Mouse (Mus musculus) limb, embryonic 15.5 days (tissue): ENCODE data around the gene Ubac2. TPM values are rescaled to one million over a fixed set of nuclear protein-coding genes. Genes with fewer than 3 reads are reported as not detected.
"Not testable (repeated sequence)": the region's sequence is repeated elsewhere in the genome, so short reads cannot be mapped to it uniquely, and the experiment has no call there.

ENCODE experiments used
- ATAC-seq: fragments of 200-750 bp; cut with Nextera tagmentation; 2 replicates; pipeline ENCODE4 v1.8.0; 2017; ENCODE audit warnings: low read depth, moderate TSS enrichment; ENCODE audit not compliant: insufficient number of reproducible peaks, low FRiP score, low TSS enrichment
- H3K27ac ChIP-seq: fragments of 300-500 bp; sonication (generic); 2 replicates; pipeline ENCODE4 v1.5.1; 2015; ENCODE audit warnings: moderate library complexity, mild to moderate bottlenecking, inconsistent platforms
- H3K27me3 ChIP-seq: fragments of 300-500 bp; sonication (generic); 2 replicates; pipeline ENCODE4 v1.6.1; 2015; ENCODE audit warnings: inconsistent platforms
- H3K36me3 ChIP-seq: fragments of 300-500 bp; sonication (generic); 2 replicates; pipeline ENCODE4 v1.6.1; 2015; ENCODE audit warnings: inconsistent platforms
- H3K4me1 ChIP-seq: fragments of 300-500 bp; sonication (generic); 2 replicates; pipeline ENCODE4 v1.6.1; 2015; ENCODE audit warnings: inconsistent platforms
- H3K4me2 ChIP-seq: fragments of 300-500 bp; sonication (generic); 2 replicates; pipeline ENCODE4 v1.6.1; 2015; ENCODE audit warnings: mild to moderate bottlenecking, inconsistent platforms
- H3K4me3 ChIP-seq: fragments of 300-500 bp; sonication (generic); 2 replicates; pipeline ENCODE4 v1.5.1; 2015; ENCODE audit warnings: mild to moderate bottlenecking, inconsistent platforms
- H3K9ac ChIP-seq: fragments of 300-500 bp; sonication (generic); 2 replicates; pipeline ENCODE4 v1.6.1; 2015; ENCODE audit warnings: inconsistent platforms
- H3K9me3 ChIP-seq: fragments of 300-500 bp; sonication (generic); 2 replicates; pipeline ENCODE4 v1.6.1; 2016; ENCODE audit warnings: inconsistent platforms
- WGBS: fragments of 180-500 bp; shearing (Covaris S2); methylation state at CpG from one replicate; pipeline ENCODE4 v1.1.7; 2015; 5-methylcytosine and 5-hydroxymethylcytosine counted together
- polyA plus RNA-seq: library from polyadenylated mRNA; unstranded; fragments of >200 nt; fragmentation: Nextera tagmentation; extraction: Ambion mirVana; gene quantifications from 2 replicates; pipeline ENCODE4 v1.2.1, GENCODE M21; 2015

Ubac2 gene
- polyA plus RNA-seq, 1 experiment from 2014 or later: 65.2 TPM

DNA sequence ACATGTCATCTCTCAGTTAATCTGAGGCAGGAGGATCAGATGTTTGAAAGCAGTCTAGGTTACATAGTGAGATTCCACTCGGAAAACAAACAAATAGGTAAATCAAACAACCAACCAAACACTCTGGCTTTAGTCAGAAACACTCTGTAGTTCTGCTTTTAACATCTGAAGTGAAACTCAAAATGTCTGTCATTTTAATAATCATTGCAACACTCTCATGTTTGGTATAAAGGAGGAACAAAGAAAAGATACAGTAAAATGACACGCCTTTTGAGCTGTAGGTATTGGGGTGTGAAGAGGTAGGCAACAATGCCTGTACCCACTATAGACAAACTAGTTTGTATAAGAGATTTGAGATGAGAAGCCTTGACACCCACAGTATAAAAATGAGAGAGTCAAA is 5.2 kb upstream of the Ubac2 start:
- 67% methylated on average over 2 of the region's 2 CpGs for WGBS
- no peaks in the 10 kb centered on the region for H3K9me3 ChIP-seq
- no peaks in the 10 kb centered on the region for H3K27me3 ChIP-seq
- H3K27ac ChIP-seq: no peak overlapping the region
- H3K4me3 ChIP-seq: no peak overlapping the region
- H3K9ac ChIP-seq: no peak overlapping the region
- no peak for ATAC-seq
- H3K4me2 ChIP-seq: no peak overlapping the region
- H3K4me1 ChIP-seq: no peaks in the 10 kb centered on the region; the same call in 1 of the 2 replicates
- no peaks in the 10 kb centered on the region for H3K36me3 ChIP-seq

DNA sequence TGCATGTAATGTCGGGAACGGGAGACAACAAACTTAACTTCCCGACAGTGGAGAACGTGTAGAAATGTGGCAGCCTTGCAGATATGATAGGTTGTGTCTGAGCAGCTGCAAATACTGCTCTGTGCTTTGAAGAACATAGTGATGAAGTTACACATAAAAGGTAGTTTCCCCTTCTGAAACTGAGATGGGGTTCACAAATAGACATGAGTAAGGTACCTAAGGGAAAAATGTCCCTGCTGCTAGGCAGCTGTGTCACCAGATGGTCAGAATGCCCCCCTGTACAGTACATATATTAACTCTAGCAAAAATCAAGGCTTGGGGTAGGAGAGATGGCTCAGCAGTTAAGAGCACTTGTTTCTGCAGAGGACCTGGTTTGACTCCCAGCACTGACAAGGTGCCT is 4.8 kb upstream of the Ubac2 start:
- Histone ChIP-seq H3K4me3 (no peak overlapping the region), H3K4me1 (no peaks in the 10 kb centered on the region; the same call in 1 of the 2 replicates), H3K27ac (no peak overlapping the region), H3K27me3 (no peaks in the 10 kb centered on the region), H3K9ac (no peak overlapping the region), H3K36me3 (no peaks in the 10 kb centered on the region), H3K4me2 (no peak overlapping the region), H3K9me3 (no peaks in the 10 kb centered on the region)
- no peak for ATAC-seq
- 85% methylated on average over 4 of the region's 4 CpGs for WGBS

DNA sequence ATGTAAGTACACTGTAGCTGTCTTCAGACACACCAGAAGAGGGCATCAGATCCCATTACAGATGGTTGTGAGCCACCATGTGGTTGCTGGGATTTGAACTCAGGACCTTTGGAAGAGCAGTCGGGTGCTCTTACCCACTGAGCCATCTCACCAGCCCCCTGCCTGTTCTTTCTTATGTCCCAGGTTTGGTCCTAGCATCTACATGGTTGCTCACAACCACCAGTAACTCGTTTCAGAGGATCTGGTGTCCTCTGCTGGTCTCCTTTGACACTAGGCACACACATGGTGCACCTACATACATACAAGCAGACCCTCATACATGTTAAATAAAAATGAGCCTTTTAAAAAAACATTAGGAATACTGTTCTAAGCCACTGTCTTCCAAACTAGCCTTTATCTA is 2.2 kb upstream of the Ubac2 start:
- not testable (repeated sequence) for H3K9ac ChIP-seq, H3K4me1 ChIP-seq, H3K27ac ChIP-seq, H3K9me3 ChIP-seq, H3K4me2 ChIP-seq, H3K36me3 ChIP-seq, H3K4me3 ChIP-seq, H3K27me3 ChIP-seq, ATAC-seq
- 69% methylated on average over 2 of the region's 2 CpGs for WGBS

DNA sequence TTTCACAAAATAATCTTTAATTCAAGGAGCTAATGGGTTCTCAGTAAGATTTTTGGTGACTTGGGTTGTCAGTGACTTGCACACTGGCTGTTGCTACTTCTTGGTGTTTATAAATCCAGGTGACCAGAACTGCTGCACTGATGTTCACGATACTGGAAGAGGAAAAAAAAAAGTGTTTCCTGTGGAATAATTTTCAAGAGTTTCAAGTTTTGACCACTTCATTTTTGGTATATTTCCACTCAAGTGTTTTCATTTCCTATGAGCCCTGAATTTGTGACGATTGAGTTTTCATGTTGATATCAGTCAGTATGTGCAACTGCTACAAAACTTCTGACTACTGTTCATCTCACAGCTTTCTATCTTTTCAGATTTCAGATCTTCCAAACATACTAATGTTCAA is 1.6 kb upstream of the Ubac2 start:
- Histone ChIP-seq H3K4me2 (no peak overlapping the region), H3K9me3 (no peaks in the 10 kb centered on the region), H3K27me3 (no peaks in the 10 kb centered on the region), H3K36me3 (0 out of 2 replicates have a peak, but pooled peaks cover 2% of the 10 kb centered on the region), H3K27ac (no peak overlapping the region), H3K4me1 (peaks cover 8% of the 10 kb centered on the region; the same call in 1 of the 2 replicates), H3K4me3 (no peak overlapping the region), H3K9ac (no peak overlapping the region)
- WGBS: 80% methylated on average over 2 of the region's 2 CpGs
- no peak for ATAC-seq

DNA sequence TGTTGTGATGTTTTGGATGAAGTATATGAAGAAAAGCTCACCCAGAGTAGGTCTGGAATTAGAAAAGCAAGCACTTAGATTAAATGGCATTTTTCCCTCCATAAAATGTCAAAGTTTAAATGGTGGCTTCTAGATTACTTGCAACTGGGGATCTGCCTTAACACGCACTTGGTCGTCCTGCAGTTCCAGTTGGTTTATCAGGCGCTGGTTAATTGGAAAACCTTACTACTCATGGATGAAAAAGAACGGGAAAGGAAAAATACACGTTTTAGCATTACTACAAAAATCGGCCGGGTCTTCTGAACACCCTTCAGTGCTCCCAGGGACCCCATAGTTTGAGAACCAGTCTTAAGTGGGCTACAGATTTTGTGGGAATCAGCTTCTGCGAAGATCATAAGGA is 780 bp upstream of the Ubac2 start:
- Histone ChIP-seq H3K4me3 (peak overlapping the region; percentile 96), H3K4me1 (peaks cover 8% of the 10 kb centered on the region; the same call in 1 of the 2 replicates), H3K27ac (peak overlapping the region; percentile 94), H3K9ac (peak overlapping the region; percentile 56; the same call in 1 of the 2 replicates), H3K36me3 (0 out of 2 replicates have a peak, but pooled peaks cover 2% of the 10 kb centered on the region), H3K4me2 (peak overlapping the region; percentile 85), H3K9me3 (no peaks in the 10 kb centered on the region), H3K27me3 (no peaks in the 10 kb centered on the region)
- ATAC-seq: no peak
- 25% methylated on average over 8 of the region's 8 CpGs for WGBS

DNA sequence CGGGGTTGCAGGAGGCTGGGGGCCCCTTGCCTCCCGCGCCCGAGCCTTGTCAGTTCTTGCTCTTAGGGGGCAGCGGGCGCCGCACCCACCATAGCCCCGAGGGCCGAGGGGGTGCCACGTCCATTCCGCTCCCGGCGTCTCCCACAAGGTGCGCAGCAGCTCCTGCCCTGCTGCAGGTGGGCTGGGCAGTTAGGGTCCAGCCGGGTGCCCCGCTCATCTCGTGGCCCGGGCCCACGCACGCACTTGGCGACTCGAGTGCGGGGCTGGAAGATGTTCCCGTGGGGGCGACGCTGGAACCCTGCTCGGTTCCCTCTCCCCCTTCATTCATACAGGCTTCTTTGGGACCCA is 413 bp downstream of the Ubac2 start:
- Histone ChIP-seq H3K9ac (peak overlapping the region; percentile 90), H3K4me3 (peak overlapping the region; percentile 96), H3K4me2 (peak overlapping the region; percentile 85), H3K27me3 (no peaks in the 10 kb centered on the region), H3K36me3 (0 out of 2 replicates have a peak, but pooled peaks cover 2% of the 10 kb centered on the region), H3K9me3 (no peaks in the 10 kb centered on the region), H3K4me1 (peaks cover 8% of the 10 kb centered on the region; the same call in 1 of the 2 replicates), H3K27ac (peak overlapping the region; percentile 73)
- ATAC-seq: no peak; the same call in 1 of the 2 replicates
- under 1% methylated on average over 27 of the region's 27 CpGs for WGBS

DNA sequence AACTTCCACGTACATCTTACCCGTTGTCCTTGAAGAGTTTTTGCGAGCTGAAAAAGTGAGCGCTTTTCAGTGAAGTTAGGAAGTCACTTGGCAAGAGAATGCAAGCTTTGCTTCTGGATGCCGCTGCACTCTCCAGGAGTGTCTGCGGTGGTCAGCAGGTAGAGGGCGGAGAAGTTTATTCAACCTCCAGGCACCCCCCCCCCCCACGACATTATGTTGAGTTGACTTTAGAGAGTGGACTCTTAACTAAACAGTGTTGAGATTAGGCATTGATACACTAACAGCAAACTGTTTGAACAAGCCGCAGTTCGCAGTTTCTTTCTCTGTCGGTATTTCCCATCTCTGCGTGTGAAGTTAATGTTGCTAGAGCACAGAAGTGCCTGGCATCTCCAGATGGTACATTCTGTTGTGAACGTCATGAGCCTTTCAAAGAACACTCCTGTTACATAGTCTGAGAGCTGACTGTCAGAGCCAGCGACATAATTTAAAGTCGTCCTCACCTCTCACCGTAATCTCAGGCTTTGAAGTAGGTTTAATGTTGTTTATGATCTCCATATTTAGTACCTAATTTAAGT is 933 bp downstream of the Ubac2 start:
- WGBS: 12% methylated on average over 16 of the region's 16 CpGs
- H3K9me3 ChIP-seq: no peaks in the 10 kb centered on the region

DNA sequence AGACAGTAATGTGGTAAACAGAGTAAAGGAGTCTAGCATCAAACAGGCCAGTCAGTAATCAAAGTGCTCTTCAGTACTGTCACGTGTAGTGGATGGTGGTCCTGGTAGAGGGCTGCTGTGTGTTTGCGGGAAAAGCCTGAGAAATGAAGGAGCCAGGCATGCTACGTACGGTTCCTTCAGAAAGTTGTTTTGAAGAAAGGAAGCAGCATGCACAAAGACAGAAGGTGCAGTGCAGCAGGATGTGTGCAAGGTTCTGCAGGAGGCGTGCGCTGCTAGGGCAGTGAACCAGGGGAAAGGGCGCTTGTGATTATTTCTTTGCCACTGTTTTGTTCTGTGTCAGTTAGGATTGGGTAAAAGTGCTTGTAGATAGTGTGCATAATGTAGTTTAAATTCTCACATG is 2.8 kb downstream of the Ubac2 start:
- no peak overlapping the region for H3K4me3 ChIP-seq
- WGBS: 84% methylated on average over 7 of the region's 7 CpGs
- no peak for ATAC-seq

More for the DNA sequence above, 933 bp downstream of the Ubac2 start:
- peak overlapping the region; percentile 73; the same call in 1 of the 2 replicates for H3K27ac ChIP-seq
- H3K4me1 ChIP-seq: peaks cover 8% of the 10 kb centered on the region; the same call in 1 of the 2 replicates
- H3K36me3 ChIP-seq: 0 out of 2 replicates have a peak, but pooled peaks cover 2% of the 10 kb centered on the region
- ATAC-seq: no peak
- H3K4me2 ChIP-seq: peak overlapping the region; percentile 85
- peak overlapping the region; percentile 90 for H3K9ac ChIP-seq
- H3K4me3 ChIP-seq: peak overlapping the region; percentile 96
- no peaks in the 10 kb centered on the region for H3K27me3 ChIP-seq

DNA sequence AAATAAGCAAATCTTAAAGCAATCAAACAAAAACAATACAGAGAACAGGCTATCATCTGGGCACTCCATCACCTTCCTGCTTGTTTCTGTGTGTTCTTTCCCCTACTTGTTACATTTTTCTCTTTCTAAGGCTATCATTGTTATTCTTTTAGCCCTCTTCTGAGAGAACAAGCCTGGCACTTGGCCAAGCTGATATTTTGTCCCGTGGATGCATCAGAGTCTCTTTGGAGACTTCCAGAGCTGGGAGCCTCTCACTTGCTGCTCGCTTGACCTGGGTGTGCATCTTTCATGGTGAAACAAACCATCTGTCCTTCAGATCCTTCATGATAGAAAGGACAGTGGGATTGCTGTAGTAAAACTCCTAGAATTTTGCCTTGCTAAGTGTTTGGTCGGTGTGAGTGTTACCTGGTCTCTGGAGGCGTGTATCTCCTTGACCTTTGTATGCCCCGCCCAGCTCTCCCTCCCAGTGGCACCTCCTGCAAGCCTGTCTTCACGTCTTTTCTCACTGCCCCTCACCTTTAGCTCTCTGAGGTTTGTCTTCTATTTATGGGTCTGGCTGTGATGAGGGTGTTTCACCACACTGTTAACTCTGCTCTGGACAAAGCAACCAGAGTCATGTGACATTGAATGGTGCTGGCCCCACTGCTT is 5.9 kb downstream of the Ubac2 start:
- no peaks in the 10 kb centered on the region for H3K9me3 ChIP-seq
- no peak overlapping the region for H3K9ac ChIP-seq
- no peak for ATAC-seq
- H3K4me2 ChIP-seq: no peak overlapping the region
- no peaks in the 10 kb centered on the region for H3K27me3 ChIP-seq
- 0 out of 2 replicates have a peak, but pooled peaks cover 6% of the 10 kb centered on the region for H3K36me3 ChIP-seq
- no peak overlapping the region for H3K27ac ChIP-seq
- H3K4me3 ChIP-seq: no peak overlapping the region
- WGBS: 67% methylated on average over 6 of the region's 6 CpGs
- H3K4me1 ChIP-seq: peaks cover 22% of the 10 kb centered on the region

More for the DNA sequence above, 2.8 kb downstream of the Ubac2 start:
- H3K27me3 ChIP-seq: no peaks in the 10 kb centered on the region
- no peak overlapping the region for H3K9ac ChIP-seq
- H3K4me1 ChIP-seq: peaks cover 15% of the 10 kb centered on the region
- H3K4me2 ChIP-seq: no peak overlapping the region
- 0 out of 2 replicates have a peak, but pooled peaks cover 6% of the 10 kb centered on the region for H3K36me3 ChIP-seq
- H3K9me3 ChIP-seq: no peaks in the 10 kb centered on the region
- no peak overlapping the region for H3K27ac ChIP-seq

DNA sequence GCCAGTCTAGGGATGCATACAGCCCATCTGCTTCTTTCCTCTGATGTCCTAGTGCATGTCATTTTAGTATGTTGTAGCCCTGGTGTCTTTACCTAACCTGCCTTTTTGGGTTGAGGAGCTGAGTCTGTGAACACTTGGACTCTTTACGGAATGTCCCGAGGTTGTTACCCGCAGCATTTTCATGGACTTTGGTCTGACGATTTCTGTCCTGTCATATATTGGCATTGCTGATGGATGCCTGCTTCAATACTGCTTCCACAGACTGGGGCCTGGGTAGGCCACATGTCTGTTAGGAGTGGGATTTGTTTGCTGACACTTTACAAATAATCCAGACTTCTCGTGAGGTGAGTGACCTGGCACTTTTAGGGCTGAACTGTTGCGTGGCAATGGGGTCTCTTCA is 15.3 kb downstream of the Ubac2 start:
- H3K4me2 ChIP-seq: no peak overlapping the region
- whole genome bisulfite sequencing: 80% methylated on average over 6 of the region's 6 CpGs
- H3K9me3 ChIP-seq: no peaks in the 10 kb centered on the region
- no peak overlapping the region for H3K9ac ChIP-seq
- H3K36me3 ChIP-seq: peaks cover 5% of the 10 kb centered on the region; the same call in 1 of the 2 replicates
- H3K27ac ChIP-seq: no peak overlapping the region
- H3K27me3 ChIP-seq: no peaks in the 10 kb centered on the region
- 0 out of 2 replicates have a peak, but pooled peaks cover 12% of the 10 kb centered on the region for H3K4me1 ChIP-seq
- no peak overlapping the region for H3K4me3 ChIP-seq
- no peak for ATAC-seq

DNA sequence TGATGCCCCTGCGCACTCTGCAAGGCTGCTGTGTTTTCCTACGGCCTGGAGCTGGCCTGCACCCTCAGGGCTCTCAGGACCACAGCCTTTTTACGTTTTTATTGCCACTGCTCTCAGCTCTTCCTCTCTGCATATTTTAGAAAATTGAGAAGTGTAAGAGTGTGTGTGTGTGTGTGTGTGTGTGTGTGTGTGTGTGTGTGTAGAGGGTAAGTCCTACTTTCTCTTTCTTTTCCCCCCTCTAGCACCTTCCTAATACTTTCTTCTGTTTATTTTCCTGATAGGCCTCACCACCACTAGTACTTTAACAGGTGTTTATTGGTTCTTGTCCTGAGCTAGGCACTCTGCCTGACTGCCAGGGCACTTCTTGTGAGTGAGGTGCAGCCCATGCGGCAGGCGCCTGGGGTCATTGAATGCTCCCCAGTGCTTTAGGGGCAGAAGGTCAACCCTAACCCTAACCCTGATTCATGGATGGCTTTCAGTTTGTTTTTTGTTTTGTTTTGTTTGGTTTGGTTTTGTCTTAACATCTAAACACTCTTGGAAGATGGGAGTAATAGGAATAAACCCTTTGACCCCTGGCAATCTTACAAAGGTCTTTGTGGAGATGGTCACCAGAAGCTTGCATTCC is 16.2 kb downstream of the Ubac2 start:
- Histone ChIP-seq H3K27ac (no peak overlapping the region), H3K4me3 (no peak overlapping the region), H3K4me2 (no peak overlapping the region), H3K9ac (no peak overlapping the region), H3K36me3 (peaks cover 5% of the 10 kb centered on the region; the same call in 1 of the 2 replicates), H3K27me3 (no peaks in the 10 kb centered on the region), H3K4me1 (peaks cover 17% of the 10 kb centered on the region; the same call in 1 of the 2 replicates), H3K9me3 (no peaks in the 10 kb centered on the region)
- no peak for ATAC-seq
- WGBS: 55% methylated on average over 5 of the region's 5 CpGs

DNA sequence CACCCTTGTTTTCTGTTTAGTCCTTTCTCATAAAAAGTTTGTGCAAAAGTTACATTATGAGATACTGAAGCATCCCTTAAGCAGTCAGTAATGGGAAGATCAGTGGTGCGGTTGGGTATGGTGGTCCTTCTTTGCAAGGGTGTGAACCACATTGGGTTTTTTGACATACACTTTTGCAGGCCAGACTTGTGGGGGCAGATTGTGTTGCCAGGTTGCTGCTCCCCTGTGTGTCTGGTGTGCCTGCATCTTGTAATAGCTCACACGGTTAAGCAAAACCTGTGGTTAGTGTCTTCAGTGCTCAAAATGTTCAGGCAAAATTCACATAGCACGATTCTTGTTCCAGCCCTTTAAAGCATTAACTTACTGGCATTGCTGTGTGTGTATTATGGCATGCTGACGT is 16.9 kb downstream of the Ubac2 start:
- Histone ChIP-seq H3K27me3 (no peaks in the 10 kb centered on the region), H3K4me2 (no peak overlapping the region), H3K36me3 (peaks cover 4% of the 10 kb centered on the region; the same call in 1 of the 2 replicates), H3K27ac (peak overlapping the region; percentile 50; the same call in 1 of the 2 replicates), H3K9me3 (no peaks in the 10 kb centered on the region), H3K4me1 (peaks cover 17% of the 10 kb centered on the region; the same call in 1 of the 2 replicates), H3K4me3 (no peak overlapping the region), H3K9ac (no peak overlapping the region)
- 67% methylated on average over 4 of the region's 4 CpGs for WGBS
- ATAC-seq: no peak
